Mouse (Mus musculus): ENCODE measurements around the gene Dhrs7b.

- TF ChIP-seq CTCF (IDR thresholded peaks at IDR 0.05; ENCODE audit: low read depth) (peak; percentile 37; the same call in 1 of the 2 replicates), EP300 (IDR thresholded peaks at IDR 0.05; ENCODE audit: low read depth) (no peak)
Observed at GRCm38 (mm10) chr11:60878056-60878612, 47.7 kb downstream of the Dhrs7b start.
